Mouse (Mus musculus) limb, embryonic 11.5 days (tissue): ENCODE results near the gene Trabd2b. TPM values are rescaled to one million over a fixed set of nuclear protein-coding genes. Genes with fewer than 3 reads are reported as not detected.

Experiments
- ATAC-seq: fragments of 200-750 bp; cut with Nextera tagmentation; 2 replicates; pipeline ENCODE4 v1.8.0; 2017; ENCODE audit warnings: low read depth; ENCODE audit not compliant: insufficient number of reproducible peaks, low FRiP score, low TSS enrichment
- DNase-seq: peaks from one replicate; pipeline ENCODE4 v3.0.0-alpha.2; 2015; ENCODE audit warnings: low spot score
- H3K27ac ChIP-seq: fragments of 300-500 bp; sonication (generic); replicated peaks from 2 replicates; pipeline ENCODE4 v1.5.1; 2014; ENCODE audit warnings: low read depth, mild to moderate bottlenecking, low read length
- H3K27me3 ChIP-seq: fragments of 300-500 bp; sonication (generic); 2 replicates; pipeline ENCODE4 v1.6.1; 2014; ENCODE audit warnings: mild to moderate bottlenecking, low read length, mixed read lengths; ENCODE audit not compliant: control insufficient read depth, insufficient read depth
- H3K36me3 ChIP-seq: fragments of 300-500 bp; sonication (generic); 2 replicates; pipeline ENCODE4 v1.6.1; 2014; ENCODE audit warnings: mild to moderate bottlenecking, low read length, moderate library complexity, mixed read lengths; ENCODE audit not compliant: control insufficient read depth, insufficient read depth
- H3K4me1 ChIP-seq: fragments of 300-500 bp; sonication (generic); 2 replicates; pipeline ENCODE4 v1.6.1; 2014; ENCODE audit warnings: low read length, mixed read lengths; ENCODE audit not compliant: control insufficient read depth, insufficient read depth
- H3K4me2 ChIP-seq: fragments of 300-500 bp; sonication (generic); 2 replicates; pipeline ENCODE4 v1.6.1; 2014; ENCODE audit warnings: low read depth, mild to moderate bottlenecking, moderate library complexity; ENCODE audit not compliant: severe bottlenecking
- H3K4me3 ChIP-seq: fragments of 300-500 bp; sonication (generic); 2 replicates; pipeline ENCODE4 v1.5.1; 2014; ENCODE audit warnings: low read depth, low read length
- H3K9ac ChIP-seq: fragments of 300-500 bp; sonication (generic); 2 replicates; pipeline ENCODE4 v1.6.1; 2014; ENCODE audit warnings: mild to moderate bottlenecking, low read length
- H3K9me3 ChIP-seq: fragments of 300-500 bp; sonication (generic); 2 replicates; pipeline ENCODE4 v1.6.1; 2016; ENCODE audit warnings: low read length; ENCODE audit not compliant: control insufficient read depth
- WGBS: fragments of 180-500 bp; shearing (Covaris S2); extraction: QIAGEN DNeasy Blood & Tissue Kit; methylation state at CpG from one replicate; pipeline ENCODE4 v1.1.7; 2014; 5-methylcytosine and 5-hydroxymethylcytosine counted together
- polyA plus RNA-seq: library from polyadenylated mRNA; unstranded; fragments of >200 nt; fragmentation: Nextera tagmentation; extraction: Ambion mirVana; gene quantifications from 2 replicates; pipeline ENCODE4 v1.2.1, GENCODE M21; 2014

Gene Trabd2b
- polyA plus RNA-seq, 1 experiment from 2014 or later = 0.33 TPM

GRCm38 (mm10) chr4:114411846-114412390, 5.4 kb downstream of the Trabd2b start:
- DNase-seq = no peak
- H3K36me3 ChIP-seq = no peaks in the 10 kb centered on the region
- ATAC-seq = no peak
- H3K9me3 ChIP-seq = no peaks in the 10 kb centered on the region
- no peak overlapping the region for H3K27ac ChIP-seq
- H3K4me3 ChIP-seq = no peak overlapping the region
- H3K9ac ChIP-seq = no peak overlapping the region
- peaks cover 23% of the 10 kb centered on the region for H3K4me1 ChIP-seq
- H3K27me3 ChIP-seq = peaks cover 25% of the 10 kb centered on the region
- WGBS = 42% methylated on average over 6 of the region's 6 CpGs
- no peak overlapping the region for H3K4me2 ChIP-seq

DNA sequence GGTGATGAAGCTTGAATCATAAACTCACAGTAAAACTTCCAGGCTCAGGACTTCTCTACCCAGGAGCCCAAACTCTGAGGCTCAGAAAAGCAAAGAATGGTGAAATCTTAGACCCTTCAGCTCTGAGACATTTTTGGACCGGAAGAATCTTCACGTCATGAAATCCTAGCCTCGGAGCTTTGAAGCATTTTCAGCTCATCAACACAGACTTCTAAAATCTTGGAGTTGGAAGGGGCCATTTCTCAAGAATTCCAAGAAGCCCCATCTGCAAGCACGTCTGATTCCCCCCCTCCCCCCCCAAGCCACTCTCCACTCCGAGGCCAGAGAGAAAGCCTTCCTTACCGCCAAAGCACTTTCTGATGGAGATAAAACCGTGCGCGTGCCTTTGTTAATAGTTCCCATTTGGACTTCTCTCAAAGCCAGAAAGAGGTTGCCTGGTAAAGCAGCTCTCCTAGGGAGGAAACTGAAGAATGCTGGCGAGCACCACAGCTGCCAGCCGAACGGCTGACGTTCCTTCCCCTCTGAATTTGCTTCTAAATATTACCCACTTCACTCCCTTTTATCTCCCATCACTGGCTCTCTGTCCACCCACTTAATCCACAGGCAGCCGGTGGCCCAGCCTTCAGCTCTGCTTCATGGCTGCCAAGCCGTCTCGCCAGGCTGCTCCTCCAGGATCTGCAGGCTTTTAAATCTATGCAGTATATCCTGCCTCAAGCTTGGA, 9.6 kb downstream of the Trabd2b start:
- Histone ChIP-seq H3K9ac (no peak overlapping the region), H3K4me2 (no peak overlapping the region)
- ATAC-seq = no peak

DNA sequence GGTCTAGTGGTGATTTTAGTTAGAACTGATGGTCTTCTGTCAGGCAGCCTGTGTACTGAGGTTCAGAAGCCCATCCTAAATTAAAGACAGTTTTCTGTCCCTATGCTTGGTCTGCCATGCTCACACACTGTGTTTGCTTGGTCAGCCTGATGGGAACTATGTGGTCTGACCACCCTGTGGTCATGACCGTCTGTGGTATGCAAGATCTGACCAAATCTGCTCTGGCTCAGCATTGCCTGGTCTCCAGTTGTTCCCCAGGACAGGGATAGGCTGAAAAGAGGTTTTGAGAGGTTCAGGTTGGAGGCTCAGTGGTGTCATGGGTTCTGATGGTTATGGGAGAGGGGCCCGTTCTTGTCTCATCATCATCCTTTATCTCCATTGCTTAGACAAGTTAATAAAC, 13.6 kb downstream of the Trabd2b start:
- H3K4me1 ChIP-seq = peaks cover 11% of the 10 kb centered on the region; the same call in 1 of the 2 replicates
- H3K36me3 ChIP-seq = no peaks in the 10 kb centered on the region
- ATAC-seq = no peak
- H3K27me3 ChIP-seq = no peaks in the 10 kb centered on the region
- 77% methylated on average over 2 of the region's 2 CpGs for WGBS
- no peak overlapping the region for H3K27ac ChIP-seq
- no peak overlapping the region for H3K9ac ChIP-seq
- H3K4me3 ChIP-seq = no peak overlapping the region
- DNase-seq = no peak
- no peaks in the 10 kb centered on the region for H3K9me3 ChIP-seq
- H3K4me2 ChIP-seq = no peak overlapping the region

More for the DNA sequence above, 9.6 kb downstream of the Trabd2b start:
- 42% methylated on average over 16 of the region's 16 CpGs for WGBS
- DNase-seq = no peak
- no peaks in the 10 kb centered on the region for H3K27me3 ChIP-seq
- H3K27ac ChIP-seq = no peak overlapping the region
- H3K4me1 ChIP-seq = peaks cover 6% of the 10 kb centered on the region; the same call in 1 of the 2 replicates
- no peak overlapping the region for H3K4me3 ChIP-seq
- H3K36me3 ChIP-seq = no peaks in the 10 kb centered on the region
- no peaks in the 10 kb centered on the region for H3K9me3 ChIP-seq

DNA sequence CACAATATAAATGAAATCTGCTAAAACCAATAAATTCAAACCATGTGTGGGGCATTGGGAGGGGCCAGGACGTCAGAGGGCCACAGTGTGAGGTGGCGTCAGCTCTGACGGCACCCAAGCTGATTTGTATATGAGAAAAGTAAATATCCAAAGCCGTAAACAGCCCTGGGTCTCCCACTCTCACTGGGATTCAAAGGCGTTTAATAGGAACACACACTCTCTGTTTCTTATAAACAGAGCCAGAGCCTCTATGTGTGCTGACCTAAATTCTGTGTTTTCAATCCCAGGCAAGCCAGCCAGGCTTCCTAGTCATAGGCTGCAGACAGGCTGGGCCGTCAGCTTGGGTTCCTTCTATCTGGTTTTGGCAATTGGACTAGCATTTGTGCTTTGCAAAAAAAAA, 16.6 kb downstream of the Trabd2b start:
- Histone ChIP-seq H3K4me2 (no peak overlapping the region), H3K4me3 (no peak overlapping the region), H3K27ac (no peak overlapping the region), H3K27me3 (no peaks in the 10 kb centered on the region), H3K9me3 (no peaks in the 10 kb centered on the region), H3K9ac (no peak overlapping the region), H3K4me1 (peaks cover 8% of the 10 kb centered on the region; the same call in 1 of the 2 replicates), H3K36me3 (no peaks in the 10 kb centered on the region)
- ATAC-seq (peak; percentile 46; the same call in 1 of the 2 replicates), DNase-seq (peak; percentile 32)
- 20% methylated on average over 6 of the region's 6 CpGs for whole genome bisulfite sequencing

DNA sequence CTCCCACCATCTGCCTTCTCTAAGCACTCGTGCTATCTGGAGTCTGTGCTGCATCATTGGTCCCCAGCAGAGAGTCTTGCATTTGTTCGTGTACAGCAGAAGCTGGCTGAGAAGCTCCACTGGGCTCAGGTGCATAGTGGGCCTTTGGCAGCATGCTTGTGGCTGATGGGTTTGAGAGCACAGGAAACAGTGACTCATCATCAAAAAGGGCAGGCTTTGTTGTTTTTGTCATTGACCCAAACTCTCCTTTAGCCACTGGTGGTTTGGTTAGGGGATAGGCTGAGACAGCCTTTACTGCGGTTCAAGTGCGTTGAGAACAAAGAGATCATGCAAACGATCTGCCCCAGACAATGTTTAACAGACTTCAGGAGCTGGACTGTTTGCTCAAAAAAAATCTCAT, 19.3 kb downstream of the Trabd2b start:
- peaks cover 8% of the 10 kb centered on the region; the same call in 1 of the 2 replicates for H3K4me1 ChIP-seq
- H3K27me3 ChIP-seq = no peaks in the 10 kb centered on the region
- no peak overlapping the region for H3K9ac ChIP-seq
- no peaks in the 10 kb centered on the region for H3K36me3 ChIP-seq
- no peak overlapping the region for H3K27ac ChIP-seq
- H3K9me3 ChIP-seq = no peaks in the 10 kb centered on the region
- ATAC-seq = no peak
- H3K4me3 ChIP-seq = no peak overlapping the region
- 61% methylated on average over 5 of the region's 5 CpGs for WGBS
- no peak overlapping the region for H3K4me2 ChIP-seq
- no peak for DNase-seq

DNA sequence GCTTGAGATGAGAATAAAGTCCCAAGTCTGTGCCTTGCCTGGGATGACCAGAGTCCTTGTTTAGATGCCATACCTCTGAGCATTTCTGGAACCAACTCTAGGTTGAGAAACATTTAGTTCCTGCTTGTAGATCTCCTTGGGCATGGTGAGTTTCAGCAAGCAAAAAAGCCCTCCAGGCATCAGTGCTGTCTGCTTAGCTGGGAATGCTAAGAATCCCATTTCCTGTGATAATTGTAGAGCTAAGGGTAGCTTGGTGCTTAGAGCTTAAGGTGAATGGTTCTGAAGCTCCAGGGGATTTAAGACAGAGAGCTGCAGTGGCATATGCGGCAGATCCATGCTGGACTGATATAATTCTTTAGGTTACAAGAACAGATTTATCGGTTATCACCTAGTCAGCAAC, 26.2 kb downstream of the Trabd2b start:
- WGBS = 95% methylated on average over 2 of the region's 2 CpGs
- no peak overlapping the region for H3K27ac ChIP-seq
- H3K4me1 ChIP-seq = no peaks in the 10 kb centered on the region

GRCm38 (mm10) chr4:114433440-114433839, 26.9 kb downstream of the Trabd2b start:
- 78% methylated on average over 1 of the region's 1 CpGs for WGBS
- no peak for DNase-seq

More for the DNA sequence above, 26.2 kb downstream of the Trabd2b start:
- no peak for ATAC-seq
- Histone ChIP-seq H3K9me3 (no peaks in the 10 kb centered on the region), H3K4me3 (no peak overlapping the region), H3K36me3 (no peaks in the 10 kb centered on the region), H3K27me3 (no peaks in the 10 kb centered on the region), H3K4me2 (no peak overlapping the region), H3K9ac (no peak overlapping the region)
- no peak for DNase-seq

GRCm38 (mm10) chr4:114434766-114435165, 28.2 kb downstream of the Trabd2b start:
- 70% methylated on average over 1 of the region's 1 CpGs for WGBS
- H3K4me3 ChIP-seq = no peak overlapping the region
- ATAC-seq (no peak), DNase-seq (no peak)
- no peak overlapping the region for H3K4me2 ChIP-seq
- no peaks in the 10 kb centered on the region for H3K4me1 ChIP-seq
- no peak overlapping the region for H3K9ac ChIP-seq
- H3K27me3 ChIP-seq = no peaks in the 10 kb centered on the region
- no peaks in the 10 kb centered on the region for H3K9me3 ChIP-seq
- no peak overlapping the region for H3K27ac ChIP-seq
- H3K36me3 ChIP-seq = no peaks in the 10 kb centered on the region

More at GRCm38 (mm10) chr4:114433440-114433839, 26.9 kb downstream of the Trabd2b start:
- Histone ChIP-seq H3K4me3 (no peak overlapping the region), H3K27ac (no peak overlapping the region), H3K4me1 (no peaks in the 10 kb centered on the region), H3K27me3 (no peaks in the 10 kb centered on the region), H3K36me3 (no peaks in the 10 kb centered on the region), H3K4me2 (no peak overlapping the region), H3K9me3 (no peaks in the 10 kb centered on the region), H3K9ac (no peak overlapping the region)
- ATAC-seq = no peak
